Mouse (Mus musculus) CH12.LX (cell line): ENCODE data around the gene Fasl. TPM values are rescaled to one million over a fixed set of nuclear protein-coding genes. Genes with fewer than 3 reads are reported as not detected.

Source experiments
- DNase-seq: peaks from one replicate; pipeline ENCODE4 v3.0.0-alpha.2; 2013; ENCODE audit errors: extremely low read depth
- H3K27ac ChIP-seq: 2 replicates; pipeline ENCODE4 v1.5.1; 2012; ENCODE audit warnings: low read depth, mild to moderate bottlenecking, control low read depth, moderate library complexity; ENCODE audit not compliant: insufficient read depth
- H3K27me3 ChIP-seq: replicated peaks from 2 replicates; pipeline ENCODE3; 2012; ENCODE audit warnings: inconsistent platforms
- H3K36me3 ChIP-seq, 2 experiments: replicated peaks in 1 of 2; 2 replicates each; pipeline versions ENCODE3 to v1.6.1; 2012; ENCODE audit warnings: inconsistent platforms in 1 of 2, low read length in 1 of 2, mild to moderate bottlenecking in 1 of 2, mixed read lengths in 1 of 2, moderate library complexity in 1 of 2; ENCODE audit not compliant: control insufficient read depth in 1 of 2, insufficient read depth in 1 of 2
- H3K4me1 ChIP-seq, 2 experiments: 2 replicates each; pipeline ENCODE4 v1.6.1; 2012; ENCODE audit warnings: inconsistent platforms in 1 of 2, moderate library complexity in 1 of 2; ENCODE audit not compliant: insufficient read depth in 2 of 2, control insufficient read depth in 1 of 2
- H3K4me2 ChIP-seq: 2 replicates; pipeline ENCODE4 v1.6.1; 2012; ENCODE audit warnings: low read depth, mild to moderate bottlenecking, control low read depth; ENCODE audit not compliant: poor library complexity, insufficient read depth, severe bottlenecking
- H3K4me3 ChIP-seq, 3 experiments: fragments of 150-350 bp in 1 of 3; sonication (generic) in 1 of 3; replicated peaks in 1 of 3; 2 replicates each; pipeline versions ENCODE3 to v1.5.1; 2011 to 2012; ENCODE audit warnings: low read depth in 2 of 3, low read length in 2 of 3, mild to moderate bottlenecking in 2 of 3, moderate library complexity in 2 of 3, control low read depth in 1 of 3, improper control_type of control experiment in 1 of 3, inconsistent platforms in 1 of 3, mixed read lengths in 1 of 3; ENCODE audit not compliant: poor library complexity in 1 of 3
- H3K79me2 ChIP-seq: replicated peaks from 2 replicates; pipeline ENCODE4 v1.6.1; 2012; ENCODE audit warnings: mild to moderate bottlenecking, moderate library complexity; ENCODE audit not compliant: control insufficient read depth, poor library complexity, insufficient read depth, severe bottlenecking; ENCODE audit errors: extremely low read depth
- H3K9ac ChIP-seq: 2 replicates; pipeline ENCODE4 v1.6.1; 2012; ENCODE audit warnings: low read depth, mild to moderate bottlenecking, control low read depth, moderate library complexity; ENCODE audit not compliant: insufficient read depth
- H3K9me3 ChIP-seq: replicated peaks from 2 replicates; pipeline ENCODE3; 2012; ENCODE audit warnings: low read length, inconsistent platforms, mixed read lengths
- CHD2 ChIP-seq: IDR thresholded peaks from 2 replicates; pipeline ENCODE4 v1.6.1; 2011; ENCODE audit warnings: low read length, improper control_type of control experiment
- CTCF ChIP-seq, 2 experiments: IDR thresholded peaks in 1 of 2; conservative IDR thresholded peaks in 1 of 2; 2 replicates each; pipeline ENCODE4 v1.5.1; 2011 to 2012; ENCODE audit warnings: low read depth in 2 of 2, low read length in 2 of 2, improper control_type of control experiment in 1 of 2, inconsistent platforms in 1 of 2, mild to moderate bottlenecking in 1 of 2, moderate library complexity in 1 of 2
- ELF1 ChIP-seq: IDR thresholded peaks from 2 replicates; pipeline ENCODE4 v1.6.1; 2014; ENCODE audit warnings: low read depth, mild to moderate bottlenecking, inconsistent platforms, low read length, improper control_type of control experiment
- GABPA ChIP-seq: IDR thresholded peaks from 2 replicates; pipeline ENCODE4 v1.6.1; 2012; ENCODE audit warnings: low read depth, low read length, improper control_type of control experiment, inconsistent platforms; ENCODE audit not compliant: insufficient replicate concordance
- JUN ChIP-seq: IDR thresholded peaks from 2 replicates; pipeline ENCODE4 v1.6.1; 2011; ENCODE audit warnings: low read depth, mild to moderate bottlenecking, low read length, improper control_type of control experiment, moderate library complexity; ENCODE audit not compliant: insufficient read depth
- JUND ChIP-seq: conservative IDR thresholded peaks from 2 replicates; pipeline ENCODE4 v1.6.1; 2011; ENCODE audit warnings: low read depth, low read length, improper control_type of control experiment
- MAFK ChIP-seq: IDR thresholded peaks from 2 replicates; pipeline ENCODE4 v1.6.1; 2011; ENCODE audit warnings: low read length, improper control_type of control experiment; ENCODE audit not compliant: insufficient replicate concordance
- MEF2A ChIP-seq: IDR thresholded peaks from 2 replicates; pipeline ENCODE4 v1.6.1; 2014; ENCODE audit warnings: low read depth, mild to moderate bottlenecking, inconsistent platforms, low read length, improper control_type of control experiment, borderline replicate concordance
- MYC ChIP-seq: IDR thresholded peaks from 2 replicates; pipeline ENCODE4 v1.6.1; 2011; ENCODE audit warnings: low read depth, mild to moderate bottlenecking, improper control_type of control experiment, low read length
- NRF1 ChIP-seq: IDR thresholded peaks from 2 replicates; pipeline ENCODE4 v1.6.1; 2014; ENCODE audit warnings: low read depth, mild to moderate bottlenecking, inconsistent platforms, low read length, improper control_type of control experiment, moderate library complexity
- POLR2A ChIP-seq: IDR thresholded peaks from 2 replicates; pipeline ENCODE4 v1.6.1; 2011; ENCODE audit warnings: low read depth, mild to moderate bottlenecking, improper control_type of control experiment, low read length
- POLR2AphosphoS2 ChIP-seq: IDR thresholded peaks from 2 replicates; pipeline ENCODE4 v1.6.1; 2011; ENCODE audit warnings: low read depth, low read length, improper control_type of control experiment
- RCOR1 ChIP-seq: conservative IDR thresholded peaks from 2 replicates; pipeline ENCODE4 v1.6.1; 2012; ENCODE audit warnings: low read depth, mild to moderate bottlenecking, inconsistent platforms, low read length, improper control_type of control experiment
- SIN3A ChIP-seq: IDR thresholded peaks from 2 replicates; pipeline ENCODE4 v1.6.1; 2012; ENCODE audit warnings: low read length, improper control_type of control experiment, inconsistent platforms
- TCF12 ChIP-seq: IDR thresholded peaks from 2 replicates; pipeline ENCODE4 v1.6.1; 2014; ENCODE audit warnings: low read depth, mild to moderate bottlenecking, inconsistent platforms, low read length, improper control_type of control experiment
- UBTF ChIP-seq: IDR thresholded peaks from 2 replicates; pipeline ENCODE4 v1.6.1; 2012; ENCODE audit warnings: low read depth, mild to moderate bottlenecking, inconsistent platforms, low read length, improper control_type of control experiment, moderate library complexity
- USF1 ChIP-seq: IDR thresholded peaks from 2 replicates; pipeline ENCODE4 v1.6.1; 2014; ENCODE audit warnings: low read depth, mild to moderate bottlenecking, inconsistent platforms, low read length, improper control_type of control experiment
- ZKSCAN1 ChIP-seq: IDR thresholded peaks from 2 replicates; pipeline ENCODE4 v1.6.1; 2012; ENCODE audit warnings: low read depth, inconsistent platforms, low read length, improper control_type of control experiment, borderline replicate concordance
- ZNF384 ChIP-seq: IDR thresholded peaks from 2 replicates; pipeline ENCODE4 v1.6.1; 2012; ENCODE audit warnings: low read depth, low read length, improper control_type of control experiment, inconsistent platforms
- dilution Hi-C: fragments of 300-500 bp; cut with MboI; formaldehyde crosslinking; loops from 2 replicates; pipeline ENCODE4 v1.14.3; 2020; ENCODE audit warnings: low sequenced_read_pairs; ENCODE audit not compliant: extremely low pct_unique_long_range_greater_than_20kb, extremely low pct_ligation_motif_present
- in situ Hi-C: fragments of 300-500 bp; cut with MboI; formaldehyde crosslinking; loops from 3 replicates; pipeline ENCODE4 v1.14.3; 2019; ENCODE audit warnings: low sequenced_read_pairs, low pct_ligation_motif_present, low pct_unique_long_range_greater_than_20kb, mixed read lengths
- polyA plus RNA-seq: library from polyadenylated mRNA; unstranded; fragments of >175 nt; gene quantifications from 2 replicates; pipeline ENCODE4 v1.2.1, GENCODE M21; 2012; ENCODE audit warnings: low read depth; ENCODE audit not compliant: insufficient read length
- total RNA-seq, 2 experiments: library from RNA; depleted of rRNA; stranded (reverse); fragments of 300-350 nt in 1 of 2; fragments of >200 nt in 1 of 2; gene quantifications; 2 replicates each; pipeline ENCODE4 v1.2.3; 2012 to 2014

Fasl gene
- 0.08 TPM in 2 replicates for total RNA-seq (2012; rRNA removed)
- total RNA-seq (2014; rRNA removed): 0.32 and 0.35 TPM in 2 replicates
- polyA plus RNA-seq: not detected in 2 replicates

DNA sequence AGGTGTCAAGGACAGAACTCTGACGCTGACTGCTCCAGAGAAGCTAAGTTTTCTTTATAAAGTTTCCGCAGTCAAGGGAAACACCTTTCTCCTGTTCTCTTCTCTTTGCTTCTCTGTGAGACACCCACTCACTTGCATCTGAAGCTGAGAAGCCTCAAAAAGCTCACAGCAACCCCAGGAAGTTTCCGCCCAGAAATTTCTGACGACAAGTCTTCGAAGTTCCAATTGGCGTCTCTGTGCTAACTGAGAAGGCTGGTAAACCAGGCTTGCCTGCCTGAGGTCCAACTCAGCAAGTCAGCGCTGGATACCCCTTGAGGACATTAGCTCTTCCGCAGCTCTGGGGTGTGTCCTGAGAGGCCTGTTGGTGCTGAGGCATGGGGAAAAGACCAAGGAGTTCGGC, at the start of gene Fasl:
Gene Fasl, minus strand, starts transcription at position 157 of the 400 bp plus-strand sequence.
- in situ Hi-C loops: no loop called here
- no peak for DNase-seq
- H3K4me2 ChIP-seq: no peak within 1 kb of the TSS
- no peaks in the 10 kb centered on the region for H3K9me3 ChIP-seq
- no peaks in the 10 kb centered on the region for H3K36me3 ChIP-seq
- peaks cover 0 to 14% of the 10 kb centered on the region in 2 experiments; a peak in 2 of 4 replicates for H3K4me1 ChIP-seq
- H3K27ac ChIP-seq: no peak within 1 kb of the TSS
- H3K79me2 ChIP-seq: no peaks in the 10 kb centered on the region
- no peak within 1 kb of the TSS for H3K4me3 ChIP-seq
- no peak for TF ChIP-seq TCF12
- no peak for TF ChIP-seq GABPA
- no peak for TF ChIP-seq ELF1
- no peak for TF ChIP-seq JUND
- TF ChIP-seq CHD2: no peak
- no peak for TF ChIP-seq RCOR1
- TF ChIP-seq POLR2AphosphoS2: no peak
- TF ChIP-seq MAFK: no peak
- TF ChIP-seq NRF1: no peak
- no peak for TF ChIP-seq USF1
- TF ChIP-seq JUN: no peak
- TF ChIP-seq MEF2A: no peak
- no peak within 1 kb of the TSS for H3K9ac ChIP-seq
- no peaks in the 10 kb centered on the region for H3K27me3 ChIP-seq
- dilution Hi-C loops: no loop called here

- H3K4me1 ChIP-seq: peaks cover 0 to 16% of the 10 kb centered on the region in 2 experiments; a peak in 2 of 4 replicates
- H3K79me2 ChIP-seq: peaks cover 9% of the 10 kb centered on the region
- no peaks in the 10 kb centered on the region for H3K9me3 ChIP-seq
- dilution Hi-C loops (no loop called here), in situ Hi-C loops (no loop called here)
- no peak for DNase-seq
- H3K36me3 ChIP-seq: peaks cover 31 to 65% of the 10 kb centered on the region in 2 experiments
- H3K27ac ChIP-seq: no peak overlapping the region
- H3K4me3 ChIP-seq: no peak overlapping the region
- H3K4me2 ChIP-seq: no peak overlapping the region
- no peaks in the 10 kb centered on the region for H3K27me3 ChIP-seq
- TF ChIP-seq JUN: no peak
- no peak for TF ChIP-seq SIN3A
- TF ChIP-seq USF1: no peak
- no peak for TF ChIP-seq ZKSCAN1
- no peak for TF ChIP-seq POLR2A
- no peak for TF ChIP-seq MYC
- no peak for TF ChIP-seq UBTF
- TF ChIP-seq CTCF (conservative IDR thresholded peaks at IDR 0.05 in 1 of 2, IDR thresholded peaks at IDR 0.05 in 1 of 2; ENCODE audit: low read depth in 2 of 2, low read length in 2 of 2): no peak
- TF ChIP-seq ZNF384: no peak
- no peak for TF ChIP-seq NRF1
- no peak for TF ChIP-seq GABPA
- no peak overlapping the region for H3K9ac ChIP-seq
Observed at GRCm38 (mm10) chr1:161826677-161827076, 38.4 kb upstream of the Fasl start.
